Mouse (Mus musculus) liver, adult 2 months (tissue): ENCODE results near the gene Ptges3l. TPM values are rescaled to one million over a fixed set of nuclear protein-coding genes. Genes with fewer than 3 reads are reported as not detected.
A peak's percentile ranks its signal among the peaks of the same experiment; 100 is the strongest.
"Not testable (repeated sequence)": the region's sequence is repeated elsewhere in the genome, so short reads cannot be mapped to it uniquely, and the experiment has no call there.

Experiments
- DNase-seq: peaks from one replicate; pipeline ENCODE4 v3.0.0-alpha.2; 2011; ENCODE audit warnings: low read depth, low spot score; ENCODE audit errors: extremely low read depth
- H3K27ac ChIP-seq: fragments of 200-500 bp; replicated peaks from 2 replicates; pipeline ENCODE4 v1.5.1; 2012; ENCODE audit warnings: low read depth, mild to moderate bottlenecking, control low read depth, inconsistent platforms, low read length; ENCODE audit not compliant: insufficient read depth
- H3K27me3 ChIP-seq: fragments of 200-500 bp; 2 replicates; pipeline ENCODE4 v1.6.1; 2012; ENCODE audit warnings: mild to moderate bottlenecking, moderate library complexity, low read length, inconsistent platforms; ENCODE audit not compliant: control insufficient read depth, insufficient read depth
- H3K36me3 ChIP-seq: fragments of 200-500 bp; 2 replicates; pipeline ENCODE4 v1.6.1; 2012; ENCODE audit warnings: low read length, inconsistent platforms; ENCODE audit not compliant: control insufficient read depth, insufficient read depth
- H3K4me1 ChIP-seq: fragments of 200-500 bp; 2 replicates; pipeline ENCODE4 v1.6.1; 2011; ENCODE audit warnings: low read length; ENCODE audit not compliant: control insufficient read depth, insufficient read depth
- H3K4me3 ChIP-seq: fragments of 200-500 bp; 2 replicates; pipeline ENCODE4 v1.5.1; 2011; ENCODE audit warnings: low read depth, mild to moderate bottlenecking, control low read depth, low read length, moderate library complexity; ENCODE audit not compliant: insufficient read depth
- H3K79me2 ChIP-seq: fragments of 200-500 bp; 2 replicates; pipeline ENCODE4 v1.6.1; 2012; ENCODE audit warnings: inconsistent platforms, mild to moderate bottlenecking, low read length, moderate library complexity; ENCODE audit not compliant: control insufficient read depth, insufficient read depth
- H3K9ac ChIP-seq: fragments of 200-500 bp; 2 replicates; pipeline ENCODE4 v1.6.1; 2012; ENCODE audit warnings: low read depth, mild to moderate bottlenecking, control low read depth, inconsistent platforms, low read length
- CTCF ChIP-seq: fragments of 200-500 bp; IDR thresholded peaks from 2 replicates; pipeline ENCODE4 v1.5.1; 2011; ENCODE audit warnings: low read depth, low read length, control low read depth
- POLR2A ChIP-seq: fragments of 200-500 bp; IDR thresholded peaks from 2 replicates; pipeline ENCODE4 v1.6.1; 2011; ENCODE audit warnings: low read length, control low read depth; ENCODE audit not compliant: insufficient read depth; ENCODE audit errors: extremely low read depth
- WGBS: fragments of 180-500 bp; shearing (Covaris S2); methylation state at CpG from one replicate; pipeline ENCODE4 v1.1.7; 2018; 5-methylcytosine and 5-hydroxymethylcytosine counted together
- polyA plus RNA-seq: library from polyadenylated mRNA; depleted of rRNA; stranded (reverse); fragments of >200 nt; gene quantifications from 2 replicates; pipeline ENCODE4 v1.2.3, GENCODE M21; 2012; rRNA removed
- total RNA-seq: library from RNA; depleted of rRNA; stranded (reverse); fragments of >200 nt; gene quantifications from 2 replicates; pipeline ENCODE4 v1.2.3, GENCODE M21; 2014; rRNA removed

Ptges3l gene
- total RNA-seq (0.27 and 0.46 TPM in 2 replicates), polyA plus RNA-seq (0.93 and 1.1 TPM in 2 replicates)

- DNase-seq, result peak; percentile 80
- Histone ChIP-seq H3K79me2 (peaks cover 11% of the 10 kb centered on the region; the same call in 1 of the 2 replicates), H3K4me3 (peak within 1 kb of the TSS; percentile 97), H3K4me1 (peaks cover 14% of the 10 kb centered on the region), H3K27me3 (no peaks in the 10 kb centered on the region), H3K36me3 (peaks cover 2% of the 10 kb centered on the region; the same call in 1 of the 2 replicates), H3K27ac (peak within 1 kb of the TSS; percentile 72), H3K9ac (peak within 1 kb of the TSS; percentile 95)
- WGBS, result under 1% methylated on average over 81 of the region's 81 CpGs
- TF ChIP-seq CTCF (0 out of 2 replicates have a peak, but pooled peaks have one; percentile 23), POLR2A (peak; percentile 62; the same call in 1 of the 2 replicates)
Observed at GRCm38 (mm10) chr11:101424925-101425813, at the start of gene Ptges3l, which contains the start of gene Rundc1. Ptges3l (minus strand) TSS chr11:101425333. Rundc1 (plus strand) TSS chr11:101425085.

GRCm38 (mm10) chr11:101474298-101474697, 49.2 kb upstream of the Ptges3l start:
- H3K27ac ChIP-seq, result no peak overlapping the region
- no peaks in the 10 kb centered on the region for H3K36me3 ChIP-seq
- H3K4me1 ChIP-seq, result peaks cover 5% of the 10 kb centered on the region
- WGBS, result 82% methylated on average over 5 of the region's 5 CpGs
- DNase-seq, result no peak
- no peak overlapping the region for H3K9ac ChIP-seq
- H3K27me3 ChIP-seq, result no peaks in the 10 kb centered on the region
- no peaks in the 10 kb centered on the region for H3K79me2 ChIP-seq
- H3K4me3 ChIP-seq, result no peak overlapping the region
- TF ChIP-seq CTCF (no peak), POLR2A (no peak)

GRCm38 (mm10) chr11:101473686-101474085, 48.6 kb upstream of the Ptges3l start:
- H3K4me1 ChIP-seq, H3K79me2 ChIP-seq: not testable (repeated sequence)
- WGBS, result 61% methylated on average over 1 of the region's 1 CpGs

GRCm38 (mm10) chr11:101472336-101472735, 47.2 kb upstream of the Ptges3l start:
- TF ChIP-seq CTCF, result no peak
- no peak for TF ChIP-seq POLR2A

More at GRCm38 (mm10) chr11:101473686-101474085, 48.6 kb upstream of the Ptges3l start:
- H3K9ac ChIP-seq, H3K27ac ChIP-seq, H3K36me3 ChIP-seq, DNase-seq, H3K27me3 ChIP-seq, H3K4me3 ChIP-seq: not testable (repeated sequence)

GRCm38 (mm10) chr11:101471926-101472325, 46.8 kb upstream of the Ptges3l start:
- 89% methylated on average over 3 of the region's 3 CpGs for WGBS
- no peaks in the 10 kb centered on the region for H3K27me3 ChIP-seq

More at GRCm38 (mm10) chr11:101472336-101472735, 47.2 kb upstream of the Ptges3l start:
- no peaks in the 10 kb centered on the region for H3K4me1 ChIP-seq
- H3K9ac ChIP-seq, result no peak overlapping the region
- no peaks in the 10 kb centered on the region for H3K27me3 ChIP-seq
- H3K4me3 ChIP-seq, result no peak overlapping the region
- no peak for DNase-seq
- no peak overlapping the region for H3K27ac ChIP-seq
- no peaks in the 10 kb centered on the region for H3K36me3 ChIP-seq
- H3K79me2 ChIP-seq, result no peaks in the 10 kb centered on the region
- WGBS, result 72% methylated on average over 7 of the region's 7 CpGs

More at GRCm38 (mm10) chr11:101471926-101472325, 46.8 kb upstream of the Ptges3l start:
- Histone ChIP-seq H3K79me2 (no peaks in the 10 kb centered on the region), H3K36me3 (no peaks in the 10 kb centered on the region), H3K4me3 (no peak overlapping the region), H3K9ac (no peak overlapping the region), H3K27ac (no peak overlapping the region), H3K4me1 (peaks cover 1% of the 10 kb centered on the region; the same call in 1 of the 2 replicates)
- no peak for DNase-seq
- TF ChIP-seq CTCF, result no peak
- TF ChIP-seq POLR2A, result no peak
